Mouse (Mus musculus) right cerebral cortex, postnatal 25 days (tissue): ENCODE results near the gene Chil3.
"Not testable (repeated sequence)": the region's sequence is repeated elsewhere in the genome, so short reads cannot be mapped to it uniquely, and the experiment has no call there.

Source experiments
- DNase-seq: peaks from one replicate; pipeline ENCODE4 v3.0.0; 2022

The Chil3 gene

GRCm38 (mm10) chr3:106167464-106167863, at the start of gene Chil3:
Chil3 (minus strand) TSS chr3:106167564.
- DNase-seq: no peak

- not testable (repeated sequence) for DNase-seq
Observed at GRCm38 (mm10) chr3:106198030-106198429, 30.7 kb upstream of the Chil3 start.

GRCm38 (mm10) chr3:106197246-106197645, 29.9 kb upstream of the Chil3 start:
- DNase-seq: not testable (repeated sequence)

- no peak for DNase-seq
Observed at GRCm38 (mm10) chr3:106196276-106196675, 28.9 kb upstream of the Chil3 start.

GRCm38 (mm10) chr3:106195486-106195885, 28.1 kb upstream of the Chil3 start:
- DNase-seq: no peak

GRCm38 (mm10) chr3:106187991-106188390, 20.6 kb upstream of the Chil3 start:
- no peak for DNase-seq

GRCm38 (mm10) chr3:106177509-106178189, 10.3 kb upstream of the Chil3 start:
- no peak for DNase-seq

GRCm38 (mm10) chr3:106174971-106175370, 7.6 kb upstream of the Chil3 start:
- DNase-seq: not testable (repeated sequence)

GRCm38 (mm10) chr3:106172506-106172905, 5.1 kb upstream of the Chil3 start:
- DNase-seq: not testable (repeated sequence)

- no peak for DNase-seq
Observed at GRCm38 (mm10) chr3:106171135-106171731, 3.9 kb upstream of the Chil3 start.

- DNase-seq: no peak
Observed at GRCm38 (mm10) chr3:106170522-106171053, 3.2 kb upstream of the Chil3 start.

- DNase-seq: no peak
Observed at GRCm38 (mm10) chr3:106154413-106154812, 13.0 kb downstream of the Chil3 start.

- DNase-seq: no peak
Observed at GRCm38 (mm10) chr3:106144081-106144480, 23.3 kb downstream of the Chil3 start.

- peak; percentile 61 for DNase-seq
Observed at GRCm38 (mm10) chr3:106131690-106132089, 35.7 kb downstream of the Chil3 start.

GRCm38 (mm10) chr3:106128807-106129493, 38.4 kb downstream of the Chil3 start:
- no peak for DNase-seq

GRCm38 (mm10) chr3:106126999-106127398, 40.4 kb downstream of the Chil3 start:
- no peak for DNase-seq

- DNase-seq: no peak
Observed at GRCm38 (mm10) chr3:106112929-106113328, 54.4 kb downstream of the Chil3 start, which contains the start of gene Chia1. Chia1 (plus strand) TSS chr3:106113229.
